Mouse (Mus musculus): Measurements from ENCODE around the gene Nfe2l2.

Gene Nfe2l2

GRCm38 (mm10) chr2:75704234-75705161, at the start of gene Nfe2l2:
TSS of gene Nfe2l2 (minus strand) at chr2:75704641.
- peak; percentile 100 for DNase-seq (ENCODE audit: low spot score in 2 of 2)

- no peak for DNase-seq (ENCODE audit: low spot score in 2 of 2)
Measured at GRCm38 (mm10) chr2:75752306-75753175, 48.1 kb upstream of the Nfe2l2 start.

- no peak for DNase-seq (ENCODE audit: low spot score in 2 of 2)
Measured at GRCm38 (mm10) chr2:75751896-75752295, 47.5 kb upstream of the Nfe2l2 start.

- DNase-seq (ENCODE audit: low spot score in 2 of 2), result no peak
Measured at GRCm38 (mm10) chr2:75750869-75751268, 46.4 kb upstream of the Nfe2l2 start.

GRCm38 (mm10) chr2:75750043-75750718, 45.7 kb upstream of the Nfe2l2 start:
- no peak for DNase-seq (ENCODE audit: low spot score in 2 of 2)

- DNase-seq (ENCODE audit: low spot score in 2 of 2), result no peak
Measured at GRCm38 (mm10) chr2:75748841-75749240, 44.4 kb upstream of the Nfe2l2 start.

GRCm38 (mm10) chr2:75737006-75737503, 32.6 kb upstream of the Nfe2l2 start:
- peak; percentile 29 to 53 for DNase-seq (ENCODE audit: low spot score in 2 of 2)

GRCm38 (mm10) chr2:75734196-75734865, 29.9 kb upstream of the Nfe2l2 start:
- no peak for DNase-seq (ENCODE audit: low spot score in 2 of 2)

GRCm38 (mm10) chr2:75733177-75733576, 28.7 kb upstream of the Nfe2l2 start:
- DNase-seq (ENCODE audit: low spot score in 2 of 2), result no peak

GRCm38 (mm10) chr2:75731929-75732328, 27.5 kb upstream of the Nfe2l2 start:
- DNase-seq (ENCODE audit: low spot score in 2 of 2), result no peak

- DNase-seq (ENCODE audit: low spot score in 2 of 2), result peak in 1 of 2 experiments; percentile 48
Measured at GRCm38 (mm10) chr2:75731233-75731651, 26.8 kb upstream of the Nfe2l2 start.

GRCm38 (mm10) chr2:75730052-75730451, 25.6 kb upstream of the Nfe2l2 start:
- DNase-seq (ENCODE audit: low spot score in 2 of 2), result peak in 1 of 2 experiments; percentile 46

GRCm38 (mm10) chr2:75724863-75725445, 20.5 kb upstream of the Nfe2l2 start:
- no peak for DNase-seq (ENCODE audit: low spot score in 2 of 2)

- no peak for DNase-seq (ENCODE audit: low spot score in 2 of 2)
Measured at GRCm38 (mm10) chr2:75723481-75723880, 19.0 kb upstream of the Nfe2l2 start.

- DNase-seq (ENCODE audit: low spot score in 2 of 2), result no peak
Measured at GRCm38 (mm10) chr2:75722893-75723292, 18.5 kb upstream of the Nfe2l2 start.

GRCm38 (mm10) chr2:75720236-75721027, 16.0 kb upstream of the Nfe2l2 start:
- no peak for DNase-seq (ENCODE audit: low spot score in 2 of 2)

GRCm38 (mm10) chr2:75719331-75719869, 15.0 kb upstream of the Nfe2l2 start:
- no peak for DNase-seq (ENCODE audit: low spot score in 2 of 2)

- DNase-seq (ENCODE audit: low spot score in 2 of 2), result no peak
Measured at GRCm38 (mm10) chr2:75716046-75717016, 11.9 kb upstream of the Nfe2l2 start.

All from urinary bladder, postnatal 36 days (tissue).